ENCODE assay signal across 10 mouse cellular contexts in genomic region chr3:136905577-136905976, GRCm38 (mm10).
DNase-seq lines count a peak whose midpoint lies in the region; ATAC-seq and TF ChIP-seq lines count a peak whose summit lies in the region.
"Had no signal": no experiment of that assay in that cellular context is flagged by ENCODE, and none has a peak within 500 bp of the region (broad histone marks: within the 10 kb centered on the region; RNA-seq: fewer than 3 reads in every experiment).

No protein-coding gene starts in this region.

- no peak overlapping the region for H3K27ac ChIP-seq in lung, embryonic 14.5 days (ENCODE audit: low read depth)
- no peak overlapping the region for H3K27ac ChIP-seq in hindbrain, embryonic 14.5 days
- H3K27ac ChIP-seq: heart, embryonic 15.5 days had no signal

- ATAC-seq in lung, embryonic 14.5 days (ENCODE audit: insufficient read depth): no peak
- ATAC-seq in erythroblast, adult 5-6 weeks (replicated peaks; ENCODE audit: low FRiP score, poor library complexity, severe bottlenecking): no peak
- ATAC-seq in hindbrain, embryonic 14.5 days (ENCODE audit: low FRiP score): no peak

- peak; percentile 56 for TF ChIP-seq CTCF in lung, embryonic 14.5 days (IDR thresholded peaks at IDR 0.05; ENCODE audit: low read depth)

- no peak overlapping the region for H3K4me2 ChIP-seq in lung, embryonic 14.5 days
- no peak overlapping the region for H3K4me2 ChIP-seq in hindbrain, embryonic 14.5 days (replicated peaks)
- H3K4me2 ChIP-seq: heart, embryonic 15.5 days had no signal

- intact Hi-C loops in gastrocnemius, postnatal 14 days (cut with DNase I; ENCODE audit: low total_unique reads): loop anchor here (10.0 kb wide), 1 partner anchor 241 kb away; no protein-coding TSS in a partner anchor
- intact Hi-C loops in gastrocnemius, postnatal 36 days (cut with DNase I): no loop called here

- H3K4me1 ChIP-seq in lung, embryonic 14.5 days (ENCODE audit: insufficient read depth): no peaks in the 10 kb centered on the region
- no peaks in the 10 kb centered on the region for H3K4me1 ChIP-seq in hindbrain, embryonic 14.5 days (replicated peaks; ENCODE audit: control insufficient read depth, insufficient read depth, low read length)
- H3K4me1 ChIP-seq: heart, embryonic 15.5 days had no signal

- 69% methylated on average over 1 of the region's 1 CpGs for WGBS in lung, embryonic 14.5 days
- 59% methylated on average over 1 of the region's 1 CpGs for WGBS in hindbrain, embryonic 14.5 days

- H3K9ac ChIP-seq in lung, embryonic 14.5 days: no peak overlapping the region
- no peak overlapping the region for H3K9ac ChIP-seq in hindbrain, embryonic 14.5 days
- H3K9ac ChIP-seq: heart, embryonic 15.5 days had no signal

- peak; percentile 6 for DNase-seq in gastrocnemius, postnatal 14 days
- DNase-seq in gastrocnemius, postnatal 36 days: no peak
- DNase-seq in 416B (ENCODE audit: low read depth): peak; percentile 65
- DNase-seq in NIH3T3 (ENCODE audit: low read depth): peak; percentile 33
- peak; percentile 39 for DNase-seq in lung, embryonic 14.5 days
- no peak for DNase-seq in urinary bladder, adult 18-20 months (ENCODE audit: low spot score in 2 of 2)
- no peak for DNase-seq in hindbrain, embryonic 14.5 days (ENCODE audit: low spot score)
- DNase-seq: right cerebral cortex, postnatal 25 days had no signal

- H3K4me3 ChIP-seq in lung, embryonic 14.5 days (ENCODE audit: low read depth, low read length): no peak overlapping the region
- no peak overlapping the region for H3K4me3 ChIP-seq in hindbrain, embryonic 14.5 days (replicated peaks; ENCODE audit: low read length)
- H3K4me3 ChIP-seq: heart, embryonic 15.5 days had no signal

- H3K9me3 ChIP-seq in lung, embryonic 14.5 days (ENCODE audit: low read depth, low read length): no peaks in the 10 kb centered on the region
- no peaks in the 10 kb centered on the region for H3K9me3 ChIP-seq in hindbrain, embryonic 14.5 days (ENCODE audit: control insufficient read depth, low read length)
- H3K9me3 ChIP-seq: heart, embryonic 15.5 days had no signal

- peaks cover 18% of the 10 kb centered on the region for H3K36me3 ChIP-seq in lung, embryonic 14.5 days (ENCODE audit: insufficient read depth)
- peaks cover 26% of the 10 kb centered on the region for H3K36me3 ChIP-seq in hindbrain, embryonic 14.5 days (replicated peaks; ENCODE audit: control insufficient read depth, insufficient read depth)
- H3K36me3 ChIP-seq: heart, embryonic 15.5 days had no signal

- H3K27me3 ChIP-seq in lung, embryonic 14.5 days (ENCODE audit: insufficient read depth, low read length): no peaks in the 10 kb centered on the region
- H3K27me3 ChIP-seq in hindbrain, embryonic 14.5 days (ENCODE audit: control insufficient read depth, insufficient read depth, low read length): no peaks in the 10 kb centered on the region
- H3K27me3 ChIP-seq: heart, embryonic 15.5 days had no signal

Comparison
In these comparisons a context has a peak if more than half of its experiments do, and no peak if none do; other contexts are left out.
1. DNase-seq: peak in gastrocnemius, postnatal 14 days (single experiment), 416B (single experiment), NIH3T3 (single experiment) and lung, embryonic 14.5 days (single experiment); none in gastrocnemius, postnatal 36 days (0 of 2), urinary bladder, adult 18-20 months (0 of 2) and hindbrain, embryonic 14.5 days (single experiment).